Mouse (Mus musculus): ENCODE results near the gene Krtap4-6. TPM values are rescaled to one million over a fixed set of nuclear protein-coding genes. Genes with fewer than 3 reads are reported as not detected.
"Not testable (repeated sequence)": the region's sequence is repeated elsewhere in the genome, so short reads cannot be mapped to it uniquely, and the experiment has no call there.

The Krtap4-6 gene
- not detected in 2 replicates for polyA plus RNA-seq (2016; fragmentation: Nextera tagmentation; extraction: Ambion mirVana)

GRCm38 (mm10) chr11:99665860-99666259 lies at the start of gene Krtap4-6:
Krtap4-6 (minus strand) TSS chr11:99665960.
- H3K27me3 ChIP-seq = no peaks in the 10 kb centered on the region
- H3K4me1 ChIP-seq = no peaks in the 10 kb centered on the region
- no peak within 1 kb of the TSS for H3K4me2 ChIP-seq (replicated peaks)
- no peak within 1 kb of the TSS for H3K27ac ChIP-seq
- ATAC-seq (ENCODE audit: insufficient number of reproducible peaks, insufficient read depth, low FRiP score, low TSS enrichment) = no peak
- 0 out of 2 replicates have a peak, but pooled peaks cover 2% of the 10 kb centered on the region for H3K9me3 ChIP-seq
- no peak within 1 kb of the TSS for H3K9ac ChIP-seq
- no peaks in the 10 kb centered on the region for H3K36me3 ChIP-seq
- H3K4me3 ChIP-seq = no peak within 1 kb of the TSS

- no peak within 1 kb of the TSS for H3K4me2 ChIP-seq (replicated peaks)
- H3K27me3 ChIP-seq = no peaks in the 10 kb centered on the region
- H3K9me3 ChIP-seq = no peaks in the 10 kb centered on the region
- H3K36me3 ChIP-seq = no peaks in the 10 kb centered on the region
- H3K4me3 ChIP-seq = no peak within 1 kb of the TSS
- H3K9ac ChIP-seq = no peak within 1 kb of the TSS
- no peak within 1 kb of the TSS for H3K27ac ChIP-seq
- no peak for ATAC-seq (ENCODE audit: insufficient number of reproducible peaks, insufficient read depth, low FRiP score, low TSS enrichment)
- WGBS = 85% methylated on average over 1 of the region's 1 CpGs
- H3K4me1 ChIP-seq = no peaks in the 10 kb centered on the region
Measured at GRCm38 (mm10) chr11:99690463-99690862, 24.7 kb upstream of the Krtap4-6 start, which contains the start of gene Gm14190. Gm14190 (minus strand) TSS chr11:99690740.

- H3K4me1 ChIP-seq; H3K27me3 ChIP-seq; H3K27ac ChIP-seq; H3K9ac ChIP-seq; H3K36me3 ChIP-seq; H3K4me3 ChIP-seq; H3K9me3 ChIP-seq; ATAC-seq (ENCODE audit: insufficient number of reproducible peaks, insufficient read depth, low FRiP score, low TSS enrichment); H3K4me2 ChIP-seq (replicated peaks): not testable (repeated sequence)
- WGBS = 64% methylated on average over 1 of the region's 1 CpGs
Measured at GRCm38 (mm10) chr11:99685235-99685634, 19.5 kb upstream of the Krtap4-6 start.

- ATAC-seq (ENCODE audit: insufficient number of reproducible peaks, insufficient read depth, low FRiP score, low TSS enrichment) = no peak
- H3K9ac ChIP-seq = no peak overlapping the region
- WGBS = 93% methylated on average over 2 of the region's 2 CpGs
Measured at GRCm38 (mm10) chr11:99683481-99683880, 17.7 kb upstream of the Krtap4-6 start.

GRCm38 (mm10) chr11:99662802-99663201 lies 3.0 kb downstream of the Krtap4-6 start:
- ATAC-seq (ENCODE audit: insufficient number of reproducible peaks, insufficient read depth, low FRiP score, low TSS enrichment) = no peak
- no peak overlapping the region for H3K4me3 ChIP-seq
- no peaks in the 10 kb centered on the region for H3K4me1 ChIP-seq
- H3K4me2 ChIP-seq (replicated peaks) = no peak overlapping the region
- 85% methylated on average over 10 of the region's 10 CpGs for WGBS
- H3K27me3 ChIP-seq = no peaks in the 10 kb centered on the region
- H3K9ac ChIP-seq = no peak overlapping the region
- H3K9me3 ChIP-seq = 0 out of 2 replicates have a peak, but pooled peaks cover 2% of the 10 kb centered on the region
- H3K27ac ChIP-seq = no peak overlapping the region
- no peaks in the 10 kb centered on the region for H3K36me3 ChIP-seq

More at GRCm38 (mm10) chr11:99683481-99683880, 17.7 kb upstream of the Krtap4-6 start:
- H3K36me3 ChIP-seq = no peaks in the 10 kb centered on the region
- H3K27me3 ChIP-seq = no peaks in the 10 kb centered on the region
- H3K27ac ChIP-seq = no peak overlapping the region
- no peaks in the 10 kb centered on the region for H3K9me3 ChIP-seq
- H3K4me1 ChIP-seq = no peaks in the 10 kb centered on the region
- no peak overlapping the region for H3K4me2 ChIP-seq (replicated peaks)
- no peak overlapping the region for H3K4me3 ChIP-seq

- no peaks in the 10 kb centered on the region for H3K36me3 ChIP-seq
- H3K4me3 ChIP-seq = no peak overlapping the region
- ATAC-seq (ENCODE audit: insufficient number of reproducible peaks, insufficient read depth, low FRiP score, low TSS enrichment) = no peak
- no peaks in the 10 kb centered on the region for H3K4me1 ChIP-seq
- 0 out of 2 replicates have a peak, but pooled peaks cover 2% of the 10 kb centered on the region for H3K9me3 ChIP-seq
- H3K27me3 ChIP-seq = no peaks in the 10 kb centered on the region
- WGBS = 77% methylated on average over 4 of the region's 4 CpGs
- H3K4me2 ChIP-seq (replicated peaks) = no peak overlapping the region
- no peak overlapping the region for H3K9ac ChIP-seq
- no peak overlapping the region for H3K27ac ChIP-seq
Measured at GRCm38 (mm10) chr11:99659256-99659655, 6.5 kb downstream of the Krtap4-6 start.

- 52% methylated on average over 10 of the region's 10 CpGs for WGBS
- H3K4me3 ChIP-seq; H3K36me3 ChIP-seq; H3K9me3 ChIP-seq; H3K4me2 ChIP-seq (replicated peaks); H3K27ac ChIP-seq; H3K27me3 ChIP-seq; ATAC-seq (ENCODE audit: insufficient number of reproducible peaks, insufficient read depth, low FRiP score, low TSS enrichment); H3K4me1 ChIP-seq; H3K9ac ChIP-seq: not testable (repeated sequence)
Measured at GRCm38 (mm10) chr11:99658467-99659010, 7.2 kb downstream of the Krtap4-6 start, which contains the start of gene Gm11563. Gm11563 (minus strand) TSS chr11:99658960.

- Histone ChIP-seq H3K36me3 (no peaks in the 10 kb centered on the region), H3K9ac (no peak overlapping the region), H3K4me1 (no peaks in the 10 kb centered on the region), H3K27me3 (no peaks in the 10 kb centered on the region), H3K4me2 (replicated peaks) (no peak overlapping the region), H3K4me3 (no peak overlapping the region), H3K9me3 (0 out of 2 replicates have a peak, but pooled peaks cover 2% of the 10 kb centered on the region), H3K27ac (no peak overlapping the region)
- no peak for ATAC-seq (ENCODE audit: insufficient number of reproducible peaks, insufficient read depth, low FRiP score, low TSS enrichment)
- 50% methylated on average over 5 of the region's 5 CpGs for WGBS
Measured at GRCm38 (mm10) chr11:99657051-99657450, 8.7 kb downstream of the Krtap4-6 start.

- Histone ChIP-seq H3K27ac (no peak within 1 kb of the TSS), H3K4me1 (no peaks in the 10 kb centered on the region), H3K4me2 (replicated peaks) (no peak within 1 kb of the TSS), H3K4me3 (no peak within 1 kb of the TSS), H3K9ac (no peak within 1 kb of the TSS), H3K27me3 (no peaks in the 10 kb centered on the region), H3K9me3 (no peaks in the 10 kb centered on the region), H3K36me3 (no peaks in the 10 kb centered on the region)
- WGBS = 87% methylated on average over 2 of the region's 2 CpGs
- no peak for ATAC-seq (ENCODE audit: insufficient number of reproducible peaks, insufficient read depth, low FRiP score, low TSS enrichment)
Measured at GRCm38 (mm10) chr11:99650136-99650535, 15.6 kb downstream of the Krtap4-6 start, which contains the start of gene Gm11555. Gm11555 (minus strand) TSS chr11:99650236.

GRCm38 (mm10) chr11:99646444-99646843 lies 19.3 kb downstream of the Krtap4-6 start:
- Histone ChIP-seq H3K36me3 (no peaks in the 10 kb centered on the region), H3K4me1 (no peaks in the 10 kb centered on the region), H3K9me3 (no peaks in the 10 kb centered on the region), H3K27me3 (no peaks in the 10 kb centered on the region), H3K4me2 (replicated peaks) (no peak overlapping the region), H3K27ac (no peak overlapping the region), H3K4me3 (no peak overlapping the region), H3K9ac (no peak overlapping the region)
- 79% methylated on average over 15 of the region's 15 CpGs for WGBS
- no peak for ATAC-seq (ENCODE audit: insufficient number of reproducible peaks, insufficient read depth, low FRiP score, low TSS enrichment)

GRCm38 (mm10) chr11:99644351-99644750 lies 21.4 kb downstream of the Krtap4-6 start:
- Histone ChIP-seq H3K4me2 (replicated peaks) (no peak overlapping the region), H3K27ac (no peak overlapping the region), H3K9ac (no peak overlapping the region), H3K36me3 (no peaks in the 10 kb centered on the region), H3K9me3 (no peaks in the 10 kb centered on the region), H3K4me3 (no peak overlapping the region), H3K27me3 (no peaks in the 10 kb centered on the region), H3K4me1 (0 out of 2 replicates have a peak, but pooled peaks cover 3% of the 10 kb centered on the region)
- 74% methylated on average over 3 of the region's 3 CpGs for WGBS
- ATAC-seq (ENCODE audit: insufficient number of reproducible peaks, insufficient read depth, low FRiP score, low TSS enrichment) = no peak

GRCm38 (mm10) chr11:99643635-99644139 lies 22.1 kb downstream of the Krtap4-6 start, which contains the start of gene Krtap4-7:
Krtap4-7 (minus strand) TSS chr11:99644089.
- H3K36me3 ChIP-seq; H3K9me3 ChIP-seq; H3K4me3 ChIP-seq; H3K27ac ChIP-seq; H3K4me2 ChIP-seq (replicated peaks); H3K27me3 ChIP-seq; H3K4me1 ChIP-seq; ATAC-seq (ENCODE audit: insufficient number of reproducible peaks, insufficient read depth, low FRiP score, low TSS enrichment); H3K9ac ChIP-seq: not testable (repeated sequence)
- WGBS = 84% methylated on average over 9 of the region's 9 CpGs
